Mouse (Mus musculus) large intestine, adult 2 months (tissue): ENCODE data around the gene Cep350. TPM values are rescaled to one million over a fixed set of nuclear protein-coding genes. Genes with fewer than 3 reads are reported as not detected.
A peak's percentile ranks its signal among the peaks of the same experiment; 100 is the strongest.

Experiments used
- DNase-seq: peaks from one replicate; pipeline ENCODE4 v3.0.0-alpha.2; 2012; ENCODE audit warnings: low read depth, low spot score
- WGBS: fragments of 180-500 bp; shearing (Covaris S2); methylation state at CpG from one replicate; pipeline ENCODE4 v1.1.7; 2018; 5-methylcytosine and 5-hydroxymethylcytosine counted together
- polyA plus RNA-seq: library from polyadenylated mRNA; depleted of rRNA; stranded (reverse); fragments of >200 nt; gene quantifications from 2 replicates; pipeline ENCODE4 v1.2.3, GENCODE M21; 2012; rRNA removed

Gene Cep350
- polyA plus RNA-seq, 1 experiment: 4.7 TPM

- peak; percentile 67 for DNase-seq
- under 1% methylated on average over 67 of the region's 67 CpGs for WGBS
Observed at GRCm38 (mm10) chr1:155812581-155813499, 160.2 kb downstream of the Cep350 start, which contains the start of gene Qsox1. Gene Qsox1, minus strand, starts transcription at chr1:155812889.

- 3% methylated on average over 22 of the region's 22 CpGs for WGBS
- no peak for DNase-seq
Observed at GRCm38 (mm10) chr1:155811995-155812580, 161.0 kb downstream of the Cep350 start.

- no peak for DNase-seq
- 71% methylated on average over 7 of the region's 7 CpGs for WGBS
Observed at GRCm38 (mm10) chr1:155810616-155811015, 162.4 kb downstream of the Cep350 start.

GRCm38 (mm10) chr1:155809706-155810442 is 163.2 kb downstream of the Cep350 start:
- WGBS: 18% methylated on average over 10 of the region's 10 CpGs
- DNase-seq: no peak

- DNase-seq: no peak
- 93% methylated on average over 4 of the region's 4 CpGs for WGBS
Observed at GRCm38 (mm10) chr1:155808261-155808660, 164.8 kb downstream of the Cep350 start.

GRCm38 (mm10) chr1:155805607-155806006 is 167.4 kb downstream of the Cep350 start:
- WGBS: 65% methylated on average over 9 of the region's 9 CpGs
- DNase-seq: no peak

- 74% methylated on average over 11 of the region's 11 CpGs for WGBS
- no peak for DNase-seq
Observed at GRCm38 (mm10) chr1:155801014-155801991, 171.8 kb downstream of the Cep350 start.

- 94% methylated on average over 4 of the region's 4 CpGs for WGBS
- no peak for DNase-seq
Observed at GRCm38 (mm10) chr1:155798000-155798399, 175.1 kb downstream of the Cep350 start.

- no peak for DNase-seq
- 88% methylated on average over 4 of the region's 4 CpGs for WGBS
Observed at GRCm38 (mm10) chr1:155797425-155797824, 175.6 kb downstream of the Cep350 start.

- WGBS: 79% methylated on average over 11 of the region's 11 CpGs
- no peak for DNase-seq
Observed at GRCm38 (mm10) chr1:155796757-155797405, 176.2 kb downstream of the Cep350 start.

- WGBS: 90% methylated on average over 5 of the region's 5 CpGs
- no peak for DNase-seq
Observed at GRCm38 (mm10) chr1:155795791-155796233, 177.2 kb downstream of the Cep350 start.

Other genes with a start within 250 kb of the Cep350 start
- not detected in 2 replicates for gene Lhx4, start 221.6 kb downstream of the Cep350 start, polyA plus RNA-seq
- gene Qsox1, start 160.4 kb downstream of the Cep350 start, polyA plus RNA-seq: 110 and 111 TPM in 2 replicates
- 91.4 and 160 TPM in 2 replicates for gene Tor1aip2, start 62.1 kb upstream of the Cep350 start, polyA plus RNA-seq
- 9.4 and 17.6 TPM in 2 replicates for gene Tor1aip1, start 63.2 kb upstream of the Cep350 start, polyA plus RNA-seq
- 0.29 and 0.48 TPM in 2 replicates for gene Fam163a, start 231.8 kb upstream of the Cep350 start, polyA plus RNA-seq